Mouse (Mus musculus): ENCODE measurements around the gene Egf. TPM values are rescaled to one million over a fixed set of nuclear protein-coding genes. Genes with fewer than 3 reads are reported as not detected.

The Egf gene
- polyA plus RNA-seq, 1 experiment, result 0.77 TPM

DNA sequence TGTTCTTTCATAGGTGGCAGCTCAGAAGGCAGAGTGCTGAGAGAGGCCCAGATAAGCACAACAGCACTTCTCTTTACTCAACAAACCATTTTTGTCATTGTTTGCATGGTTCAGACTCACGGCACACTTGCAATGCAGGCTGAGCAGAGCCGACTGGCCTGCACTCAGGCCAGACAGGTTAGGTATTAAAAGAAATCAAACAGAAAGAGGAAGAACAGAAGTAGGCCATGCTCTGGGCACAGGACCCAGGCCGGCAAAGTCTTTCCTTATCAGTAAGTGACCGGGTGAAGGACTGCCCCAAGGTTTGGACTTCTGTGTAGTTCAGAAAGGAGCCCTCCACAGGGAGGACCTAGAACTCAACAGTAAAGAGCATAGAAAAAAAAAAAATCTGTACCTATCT lies 73.3 kb downstream of the Egf start:
- Histone ChIP-seq H3K27me3 (ENCODE audit: control insufficient read depth, insufficient read depth, low read length) (no peaks in the 10 kb centered on the region), H3K27ac (ENCODE audit: insufficient read depth, low read depth, low read length) (no peak overlapping the region), H3K4me3 (ENCODE audit: low read depth, low read length) (no peak overlapping the region), H3K4me1 (ENCODE audit: control insufficient read depth, insufficient read depth, insufficient read length, low read length) (no peaks in the 10 kb centered on the region), H3K36me3 (ENCODE audit: control insufficient read depth, insufficient read depth, low read length) (no peaks in the 10 kb centered on the region; the same call in 1 of the 2 replicates)
- TF ChIP-seq CTCF (IDR thresholded peaks at IDR 0.05; ENCODE audit: extremely low read depth, insufficient read length, insufficient replicate concordance, low read depth, low read length) (no peak), POLR2A (IDR thresholded peaks at IDR 0.05; ENCODE audit: low read depth, low read length) (no peak)
- 68% methylated on average over 4 of the region's 4 CpGs for WGBS

DNA sequence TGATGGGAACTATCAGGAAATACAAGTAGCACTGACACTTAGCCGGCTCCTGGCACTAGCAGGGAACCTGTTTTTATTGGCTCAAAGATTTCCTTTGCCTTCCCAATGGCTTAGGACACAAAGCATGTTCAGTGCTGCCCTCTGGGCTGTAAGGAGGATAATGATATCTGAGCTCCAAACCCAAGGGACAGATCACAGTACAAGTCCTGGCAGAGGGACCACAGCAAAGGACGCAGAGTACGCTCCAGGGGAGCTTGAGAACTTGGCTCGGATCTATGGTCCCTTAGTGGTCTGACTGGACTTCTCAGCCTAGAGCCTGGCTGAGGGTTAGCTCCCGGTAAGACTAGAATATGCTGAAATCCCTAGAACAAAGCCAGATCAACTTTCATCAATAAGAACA lies 74.9 kb downstream of the Egf start:
- WGBS, result 75% methylated on average over 5 of the region's 5 CpGs
- Histone ChIP-seq H3K36me3 (ENCODE audit: control insufficient read depth, insufficient read depth, low read length) (no peaks in the 10 kb centered on the region; the same call in 1 of the 2 replicates), H3K4me3 (ENCODE audit: low read depth, low read length) (no peak overlapping the region), H3K4me1 (ENCODE audit: control insufficient read depth, insufficient read depth, insufficient read length, low read length) (no peaks in the 10 kb centered on the region), H3K27ac (ENCODE audit: insufficient read depth, low read depth, low read length) (no peak overlapping the region), H3K27me3 (ENCODE audit: control insufficient read depth, insufficient read depth, low read length) (no peaks in the 10 kb centered on the region)
- no peak for TF ChIP-seq CTCF (IDR thresholded peaks at IDR 0.05; ENCODE audit: extremely low read depth, insufficient read length, insufficient replicate concordance, low read depth, low read length)
- no peak for TF ChIP-seq POLR2A (IDR thresholded peaks at IDR 0.05; ENCODE audit: low read depth, low read length)

DNA sequence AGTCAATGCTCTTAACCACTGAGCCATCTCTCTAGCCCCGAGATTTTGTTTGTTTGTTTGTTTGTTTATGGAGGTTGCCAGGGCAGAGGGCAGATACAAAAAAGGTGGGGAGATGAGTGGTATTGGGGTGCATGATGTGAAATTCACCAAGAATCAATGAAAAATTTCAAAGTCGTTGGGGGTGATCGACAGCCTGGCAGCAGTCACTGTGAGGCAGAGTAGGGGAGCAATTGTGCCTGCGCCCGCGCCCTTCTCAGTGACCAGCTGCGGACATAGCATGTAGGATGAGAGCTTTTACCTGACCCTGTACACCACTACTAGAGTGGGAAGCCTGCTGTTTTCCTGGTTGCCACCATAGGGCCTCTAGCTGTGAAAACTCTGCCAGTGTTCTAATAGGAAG lies 79.2 kb downstream of the Egf start:
- no peaks in the 10 kb centered on the region for H3K36me3 ChIP-seq (ENCODE audit: control insufficient read depth, insufficient read depth, low read length)
- H3K27me3 ChIP-seq (ENCODE audit: control insufficient read depth, insufficient read depth, low read length), result no peaks in the 10 kb centered on the region
- TF ChIP-seq CTCF (IDR thresholded peaks at IDR 0.05; ENCODE audit: extremely low read depth, insufficient read length, insufficient replicate concordance, low read depth, low read length), result no peak
- TF ChIP-seq POLR2A (IDR thresholded peaks at IDR 0.05; ENCODE audit: low read depth, low read length), result no peak
- no peak overlapping the region for H3K4me3 ChIP-seq (ENCODE audit: low read depth, low read length)
- no peak overlapping the region for H3K27ac ChIP-seq (ENCODE audit: insufficient read depth, low read depth, low read length)
- WGBS, result 88% methylated on average over 7 of the region's 7 CpGs
- H3K4me1 ChIP-seq (ENCODE audit: control insufficient read depth, insufficient read depth, insufficient read length, low read length), result no peaks in the 10 kb centered on the region

DNA sequence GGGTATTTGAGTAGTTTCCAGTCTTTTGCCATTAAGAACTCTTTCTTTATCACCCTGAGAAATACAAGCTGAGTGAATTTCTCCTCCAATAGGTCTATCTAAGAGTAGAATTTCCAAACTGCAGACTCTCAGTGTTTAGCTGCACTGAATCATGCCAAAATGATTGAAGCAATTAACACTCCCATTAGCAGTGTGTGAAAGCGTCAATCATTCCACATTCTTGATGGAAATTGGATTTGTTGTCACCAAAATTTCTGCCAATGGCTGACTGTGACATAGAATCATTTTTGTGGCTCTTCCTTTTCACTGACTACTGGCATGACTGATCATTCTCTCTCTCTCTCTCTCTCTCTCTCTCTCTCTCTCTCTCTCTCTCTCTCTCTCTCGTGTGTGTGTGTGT lies 91.2 kb downstream of the Egf start:
- no peaks in the 10 kb centered on the region for H3K4me1 ChIP-seq (ENCODE audit: control insufficient read depth, insufficient read depth, insufficient read length, low read length)
- no peak for TF ChIP-seq CTCF (IDR thresholded peaks at IDR 0.05; ENCODE audit: extremely low read depth, insufficient read length, insufficient replicate concordance, low read depth, low read length)
- TF ChIP-seq POLR2A (IDR thresholded peaks at IDR 0.05; ENCODE audit: low read depth, low read length), result no peak
- H3K27ac ChIP-seq (ENCODE audit: insufficient read depth, low read depth, low read length), result no peak overlapping the region
- H3K27me3 ChIP-seq (ENCODE audit: control insufficient read depth, insufficient read depth, low read length), result no peaks in the 10 kb centered on the region
- H3K36me3 ChIP-seq (ENCODE audit: control insufficient read depth, insufficient read depth, low read length), result no peaks in the 10 kb centered on the region
- 74% methylated on average over 2 of the region's 2 CpGs for WGBS
- H3K4me3 ChIP-seq (ENCODE audit: low read depth, low read length), result no peak overlapping the region

DNA sequence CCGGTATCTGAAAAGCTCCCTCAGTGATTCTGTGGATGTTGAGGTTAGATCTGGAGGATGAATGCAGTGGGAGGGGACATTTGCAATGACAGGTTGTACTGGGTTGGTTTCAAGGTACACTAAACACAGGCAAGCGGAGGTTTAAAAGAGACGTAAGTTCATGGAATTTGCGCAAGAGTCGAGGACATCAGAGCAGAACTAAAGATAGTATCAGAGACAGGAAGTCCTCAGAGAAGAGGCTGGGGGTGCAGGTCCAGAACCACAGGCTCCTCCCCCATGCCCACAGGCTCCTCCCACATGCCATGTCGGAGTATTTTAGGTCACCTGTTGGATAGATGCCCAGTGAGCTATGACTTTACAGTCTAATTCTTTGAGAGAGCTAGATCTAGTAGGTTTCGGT lies 96.3 kb downstream of the Egf start:
- Histone ChIP-seq H3K36me3 (ENCODE audit: control insufficient read depth, insufficient read depth, low read length) (no peaks in the 10 kb centered on the region), H3K27ac (ENCODE audit: insufficient read depth, low read depth, low read length) (no peak overlapping the region), H3K4me3 (ENCODE audit: low read depth, low read length) (no peak overlapping the region), H3K4me1 (ENCODE audit: control insufficient read depth, insufficient read depth, insufficient read length, low read length) (no peaks in the 10 kb centered on the region), H3K27me3 (ENCODE audit: control insufficient read depth, insufficient read depth, low read length) (no peaks in the 10 kb centered on the region)
- WGBS, result 83% methylated on average over 7 of the region's 7 CpGs
- TF ChIP-seq POLR2A (IDR thresholded peaks at IDR 0.05; ENCODE audit: low read depth, low read length) (no peak), CTCF (IDR thresholded peaks at IDR 0.05; ENCODE audit: extremely low read depth, insufficient read length, insufficient replicate concordance, low read depth, low read length) (no peak)

GRCm38 (mm10) chr3:129657775-129658174 lies 97.3 kb downstream of the Egf start:
- no peak overlapping the region for H3K4me3 ChIP-seq (ENCODE audit: low read depth, low read length)
- H3K27ac ChIP-seq (ENCODE audit: insufficient read depth, low read depth, low read length), result no peak overlapping the region
- 89% methylated on average over 11 of the region's 11 CpGs for WGBS
- no peak for TF ChIP-seq POLR2A (IDR thresholded peaks at IDR 0.05; ENCODE audit: low read depth, low read length)
- no peak for TF ChIP-seq CTCF (IDR thresholded peaks at IDR 0.05; ENCODE audit: extremely low read depth, insufficient read length, insufficient replicate concordance, low read depth, low read length)
- no peaks in the 10 kb centered on the region for H3K27me3 ChIP-seq (ENCODE audit: control insufficient read depth, insufficient read depth, low read length)
- H3K4me1 ChIP-seq (ENCODE audit: control insufficient read depth, insufficient read depth, insufficient read length, low read length), result no peaks in the 10 kb centered on the region
- H3K36me3 ChIP-seq (ENCODE audit: control insufficient read depth, insufficient read depth, low read length), result no peaks in the 10 kb centered on the region

- TF ChIP-seq CTCF (IDR thresholded peaks at IDR 0.05; ENCODE audit: extremely low read depth, insufficient read length, insufficient replicate concordance, low read depth, low read length), result no peak
- TF ChIP-seq POLR2A (IDR thresholded peaks at IDR 0.05; ENCODE audit: low read depth, low read length), result no peak
- no peak overlapping the region for H3K27ac ChIP-seq (ENCODE audit: insufficient read depth, low read depth, low read length)
- no peaks in the 10 kb centered on the region for H3K4me1 ChIP-seq (ENCODE audit: control insufficient read depth, insufficient read depth, insufficient read length, low read length)
- H3K4me3 ChIP-seq (ENCODE audit: low read depth, low read length), result no peak overlapping the region
- no peaks in the 10 kb centered on the region for H3K27me3 ChIP-seq (ENCODE audit: control insufficient read depth, insufficient read depth, low read length)
- 88% methylated on average over 9 of the region's 9 CpGs for WGBS
- H3K36me3 ChIP-seq (ENCODE audit: control insufficient read depth, insufficient read depth, low read length), result no peaks in the 10 kb centered on the region
Observed at GRCm38 (mm10) chr3:129657222-129657621, 97.9 kb downstream of the Egf start.

DNA sequence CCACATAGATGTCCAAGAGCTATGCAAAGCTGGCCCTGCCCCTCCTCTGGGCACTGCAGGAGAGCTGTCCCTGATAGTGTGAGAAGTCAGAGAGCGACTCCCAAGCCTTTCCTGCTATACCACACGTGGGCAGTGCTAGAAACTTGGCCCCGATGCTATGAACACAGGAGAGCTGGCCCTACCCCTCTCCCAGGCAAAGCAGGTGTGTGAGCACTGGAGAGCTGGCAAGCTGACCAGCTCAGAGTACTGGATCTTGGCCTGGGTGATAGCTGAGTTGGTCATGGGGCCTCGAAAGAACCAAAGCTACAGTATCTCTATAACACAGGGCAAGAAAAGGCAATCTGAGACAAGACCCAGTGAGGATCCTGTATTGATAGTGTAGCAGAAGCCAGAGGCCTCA lies 98.6 kb downstream of the Egf start:
- Histone ChIP-seq H3K4me3 (ENCODE audit: low read depth, low read length) (no peak overlapping the region), H3K27me3 (ENCODE audit: control insufficient read depth, insufficient read depth, low read length) (no peaks in the 10 kb centered on the region), H3K4me1 (ENCODE audit: control insufficient read depth, insufficient read depth, insufficient read length, low read length) (no peaks in the 10 kb centered on the region), H3K36me3 (ENCODE audit: control insufficient read depth, insufficient read depth, low read length) (no peaks in the 10 kb centered on the region), H3K27ac (ENCODE audit: insufficient read depth, low read depth, low read length) (no peak overlapping the region)
- WGBS, result 69% methylated on average over 4 of the region's 4 CpGs
- TF ChIP-seq POLR2A (IDR thresholded peaks at IDR 0.05; ENCODE audit: low read depth, low read length), result no peak
- no peak for TF ChIP-seq CTCF (IDR thresholded peaks at IDR 0.05; ENCODE audit: extremely low read depth, insufficient read length, insufficient replicate concordance, low read depth, low read length)
